Mouse (Mus musculus) ES-E14 (cell line): ENCODE results near the gene Hist1h2ap. TPM values are rescaled to one million over a fixed set of nuclear protein-coding genes. Genes with fewer than 3 reads are reported as not detected.

ENCODE experiments used
- DNase-seq: peaks from one replicate; pipeline ENCODE4 v3.0.0-alpha.2; 2013; ENCODE audit warnings: low read depth, low spot score
- H3K27ac ChIP-seq: 2 replicates; pipeline ENCODE4 v1.5.1; 2012; ENCODE audit warnings: low read depth, mild to moderate bottlenecking, low read length, moderate library complexity, mixed read lengths; ENCODE audit not compliant: poor library complexity, insufficient read depth, severe bottlenecking
- H3K36me3 ChIP-seq: 2 replicates; pipeline ENCODE4 v1.6.1; 2012; ENCODE audit warnings: mild to moderate bottlenecking, low read length, moderate library complexity, mixed read lengths; ENCODE audit not compliant: control insufficient read depth, poor library complexity, insufficient read depth, severe bottlenecking
- H3K4me1 ChIP-seq, 2 experiments: fragments of 150-350 bp in 1 of 2; sonication (generic) in 1 of 2; 2 replicates each; pipeline ENCODE4 v1.6.1; 2012; ENCODE audit warnings: low read length in 2 of 2, mild to moderate bottlenecking in 1 of 2, mixed read lengths in 1 of 2; ENCODE audit not compliant: control insufficient read depth in 2 of 2, insufficient read depth in 2 of 2, poor library complexity in 1 of 2
- H3K4me3 ChIP-seq, 2 experiments: fragments of 150-350 bp in 1 of 2; sonication (generic) in 1 of 2; 2 replicates each; pipeline ENCODE4 v1.5.1; 2012; ENCODE audit warnings: low read length in 2 of 2, low read depth in 1 of 2, mild to moderate bottlenecking in 1 of 2, mixed read lengths in 1 of 2; ENCODE audit not compliant: insufficient read depth in 1 of 2, poor library complexity in 1 of 2, severe bottlenecking in 1 of 2
- H3K9ac ChIP-seq: 2 replicates; pipeline ENCODE4 v1.6.1; 2012; ENCODE audit warnings: low read depth, mild to moderate bottlenecking, low read length, mixed read lengths; ENCODE audit not compliant: poor library complexity, insufficient read depth, severe bottlenecking
- H3K9me3 ChIP-seq: fragments of 150-350 bp; sonication (generic); 2 replicates; pipeline ENCODE4 v1.6.1; 2012; ENCODE audit warnings: low read depth, mild to moderate bottlenecking, low read length; ENCODE audit not compliant: control insufficient read depth, insufficient read depth
- MAFK ChIP-seq: IDR thresholded peaks from 2 replicates; pipeline ENCODE4 v1.6.1; 2014; ENCODE audit warnings: mild to moderate bottlenecking, low read depth, low read length, inconsistent platforms; ENCODE audit not compliant: insufficient read depth
- ZC3H11A ChIP-seq: IDR thresholded peaks from 2 replicates; pipeline ENCODE4 v1.6.1; 2012; ENCODE audit warnings: low read depth, mild to moderate bottlenecking, inconsistent platforms, low read length, borderline replicate concordance
- ZNF384 ChIP-seq: IDR thresholded peaks from 2 replicates; pipeline ENCODE4 v1.6.1; 2012; ENCODE audit warnings: low read depth, low read length, inconsistent platforms
- in situ Hi-C, 2 experiments: fragments of 600-800 bp; cut with MboI; formaldehyde crosslinking; loops; one replicate each; pipeline ENCODE4 v1.15.1; 2025; ENCODE audit warnings: low sequenced_read_pairs in 2 of 2, inconsistent platforms in 1 of 2; ENCODE audit not compliant: unreplicated experiment in 2 of 2
- total RNA-seq: library from RNA; depleted of rRNA; stranded (reverse); fragments of 300-350 nt; gene quantifications from 2 replicates; pipeline ENCODE4 v1.2.3, GENCODE M21; 2012; rRNA removed

Hist1h2ap gene
- total RNA-seq, 1 experiment: 3,578 TPM

DNA sequence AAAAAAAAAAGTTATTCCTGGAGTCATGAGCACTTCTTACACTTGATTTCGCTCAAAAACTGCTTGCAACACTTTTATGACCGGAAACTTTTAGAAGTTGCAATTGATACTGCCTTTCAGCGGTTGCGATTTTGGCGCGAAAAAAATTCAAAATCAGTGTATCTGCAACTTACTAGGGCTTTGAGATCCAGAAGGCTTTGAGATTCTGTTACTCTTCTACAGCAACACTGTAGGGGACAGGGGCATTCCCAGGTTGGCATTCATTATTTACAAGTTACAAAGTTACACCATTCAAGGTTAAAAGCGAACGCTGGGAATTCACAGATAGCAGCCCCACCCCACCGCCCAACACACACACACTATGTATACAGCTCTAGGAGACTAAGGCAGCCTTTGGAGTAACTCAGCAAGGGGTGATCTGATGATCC is 49.6 kb downstream of the Hist1h2ap start:
- in situ Hi-C loops: no loop called here
- peaks cover 0 to 2% of the 10 kb centered on the region in 2 experiments; a peak in 2 of 4 replicates for H3K4me1 ChIP-seq

DNA sequence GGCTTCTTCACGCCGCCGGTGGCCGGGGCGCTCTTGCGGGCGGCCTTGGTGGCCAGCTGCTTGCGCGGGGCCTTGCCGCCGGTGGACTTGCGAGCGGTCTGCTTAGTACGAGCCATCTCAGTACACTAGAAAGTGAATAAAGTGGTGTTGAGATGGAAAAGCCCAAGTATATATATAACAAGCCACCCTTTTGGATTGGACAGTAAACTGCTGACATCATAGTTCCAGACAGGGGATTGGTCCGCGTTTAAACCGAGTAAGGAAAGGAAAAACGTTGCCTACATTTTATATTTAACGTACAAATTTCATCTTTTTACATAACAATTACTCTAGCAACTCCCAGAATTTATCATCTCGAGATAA is 50.1 kb downstream of the Hist1h2ap start, which contains the start of gene Hist1h3i:
Gene Hist1h3i, minus strand, starts transcription at position 116 of the 363 bp plus-strand sequence.
- Histone ChIP-seq H3K4me3 (peak within 1 kb of the TSS; percentile 32 to 69), H3K4me1 (peaks cover 0 to 2% of the 10 kb centered on the region in 2 experiments; a peak in 2 of 4 replicates), H3K36me3 (no peaks in the 10 kb centered on the region), H3K9ac (peak within 1 kb of the TSS; percentile 79), H3K27ac (peak within 1 kb of the TSS; percentile 74), H3K9me3 (no peaks in the 10 kb centered on the region)
- DNase-seq: peak; percentile 66
- TF ChIP-seq MAFK: peak; percentile 76; the same call in 1 of the 2 replicates
- no peak for TF ChIP-seq ZC3H11A
- in situ Hi-C loops: no loop called here

More for the DNA sequence above, 49.6 kb downstream of the Hist1h2ap start:
- Histone ChIP-seq H3K9ac (peak overlapping the region; percentile 38; the same call in 1 of the 2 replicates), H3K9me3 (no peaks in the 10 kb centered on the region), H3K4me3 (peak overlapping the region; percentile 13 to 30; a peak in 2 of 4 replicates), H3K27ac (peak overlapping the region; percentile 40; the same call in 1 of the 2 replicates), H3K36me3 (no peaks in the 10 kb centered on the region)
- no peak for TF ChIP-seq ZC3H11A
- peak; percentile 87 for TF ChIP-seq ZNF384
- DNase-seq: peak; percentile 58

Other genes starting within 250 kb of the Hist1h2ap start
- gene Olfr1362, start 219.5 kb downstream of the Hist1h2ap start, total RNA-seq: not detected in 2 replicates
- 0.13 TPM in 1 of 2 replicates, not detected in the other for gene Olfr11, start 191.0 kb downstream of the Hist1h2ap start, total RNA-seq
- gene Olfr1361, start 170.1 kb downstream of the Hist1h2ap start, total RNA-seq: not detected in 2 replicates
- gene Olfr1360, start 156.1 kb downstream of the Hist1h2ap start, total RNA-seq: not detected in 2 replicates
- gene Olfr1359, start 135.4 kb downstream of the Hist1h2ap start, total RNA-seq: not detected in 2 replicates
- 1,275 and 1,694 TPM in 2 replicates for gene Hist1h2bl, start 117.4 kb downstream of the Hist1h2ap start, total RNA-seq
- 1,685 and 2,304 TPM in 2 replicates for gene Hist1h2ai, start 117.1 kb downstream of the Hist1h2ap start, total RNA-seq
- gene Hist1h3h, start 115.8 kb downstream of the Hist1h2ap start, total RNA-seq: 2,227 and 2,394 TPM in 2 replicates
- 468 and 757 TPM in 2 replicates for gene Hist1h2bm, start 111.5 kb downstream of the Hist1h2ap start, total RNA-seq
- gene Hist1h4j, start 98.4 kb downstream of the Hist1h2ap start, total RNA-seq: 158 and 260 TPM in 2 replicates
- 2,674 and 2,766 TPM in 2 replicates for gene Hist1h4k, start 83.0 kb downstream of the Hist1h2ap start, total RNA-seq
- 1,029 and 1,218 TPM in 2 replicates for gene Hist1h2ak, start 79.7 kb downstream of the Hist1h2ap start, total RNA-seq
- gene Hist1h2bn, start 79.4 kb downstream of the Hist1h2ap start, total RNA-seq: 306 and 496 TPM in 2 replicates
- 619 and 849 TPM in 2 replicates for gene Hist1h1b, start 52.9 kb downstream of the Hist1h2ap start, total RNA-seq
- 874 and 1,089 TPM in 2 replicates for gene Hist1h3i, start 50.1 kb downstream of the Hist1h2ap start, total RNA-seq
- 657 and 889 TPM in 2 replicates for gene Hist1h2an, start 46.3 kb downstream of the Hist1h2ap start, total RNA-seq
- 634 and 879 TPM in 2 replicates for gene Hist1h2bp, start 46.0 kb downstream of the Hist1h2ap start, total RNA-seq
- 1,775 and 2,433 TPM in 2 replicates for gene Hist1h2bq, start 23.3 kb downstream of the Hist1h2ap start, total RNA-seq
- 669 TPM in 1 of 2 replicates, not detected in the other for gene Hist1h2ao, start 23.0 kb downstream of the Hist1h2ap start, total RNA-seq
- 9.8 and 22.8 TPM in 2 replicates for gene Hist1h4m, start 21.8 kb downstream of the Hist1h2ap start, total RNA-seq
- 2,365 and 3,405 TPM in 2 replicates for gene Hist1h4n, start 1.3 kb downstream of the Hist1h2ap start, total RNA-seq
- gene Hist1h2br, start 236 bp upstream of the Hist1h2ap start, total RNA-seq: 1,712 and 2,111 TPM in 2 replicates
- 5.4 and 6.2 TPM in 2 replicates for gene Zfp184, start 111.6 kb upstream of the Hist1h2ap start, total RNA-seq
- 0.26 and 0.31 TPM in 2 replicates for gene Pom121l2, start 147.7 kb upstream of the Hist1h2ap start, total RNA-seq
- 2.6 and 2.9 TPM in 2 replicates for gene Prss16, start 176.2 kb upstream of the Hist1h2ap start, total RNA-seq
- gene Hist1h2ah, start 202.1 kb upstream of the Hist1h2ap start, total RNA-seq: 1,543 and 2,450 TPM in 2 replicates
- 1,340 and 1,966 TPM in 2 replicates for gene Hist1h2bk, start 202.4 kb upstream of the Hist1h2ap start, total RNA-seq
- gene Hist1h4i, start 207.9 kb upstream of the Hist1h2ap start, total RNA-seq: 814 and 830 TPM in 2 replicates
- 786 and 868 TPM in 2 replicates for gene Hist1h2ag, start 209.4 kb upstream of the Hist1h2ap start, total RNA-seq
- 1,371 and 1,735 TPM in 2 replicates for gene Hist1h2bj, start 209.7 kb upstream of the Hist1h2ap start, total RNA-seq